Mouse (Mus musculus): ENCODE data around the gene Atad5. TPM values are rescaled to one million over a fixed set of nuclear protein-coding genes. Genes with fewer than 3 reads are reported as not detected.

The Atad5 gene
- total and polyA plus RNA-seq, 3 experiments = 17.1 to 66.9 (median 22.6) TPM

DNA sequence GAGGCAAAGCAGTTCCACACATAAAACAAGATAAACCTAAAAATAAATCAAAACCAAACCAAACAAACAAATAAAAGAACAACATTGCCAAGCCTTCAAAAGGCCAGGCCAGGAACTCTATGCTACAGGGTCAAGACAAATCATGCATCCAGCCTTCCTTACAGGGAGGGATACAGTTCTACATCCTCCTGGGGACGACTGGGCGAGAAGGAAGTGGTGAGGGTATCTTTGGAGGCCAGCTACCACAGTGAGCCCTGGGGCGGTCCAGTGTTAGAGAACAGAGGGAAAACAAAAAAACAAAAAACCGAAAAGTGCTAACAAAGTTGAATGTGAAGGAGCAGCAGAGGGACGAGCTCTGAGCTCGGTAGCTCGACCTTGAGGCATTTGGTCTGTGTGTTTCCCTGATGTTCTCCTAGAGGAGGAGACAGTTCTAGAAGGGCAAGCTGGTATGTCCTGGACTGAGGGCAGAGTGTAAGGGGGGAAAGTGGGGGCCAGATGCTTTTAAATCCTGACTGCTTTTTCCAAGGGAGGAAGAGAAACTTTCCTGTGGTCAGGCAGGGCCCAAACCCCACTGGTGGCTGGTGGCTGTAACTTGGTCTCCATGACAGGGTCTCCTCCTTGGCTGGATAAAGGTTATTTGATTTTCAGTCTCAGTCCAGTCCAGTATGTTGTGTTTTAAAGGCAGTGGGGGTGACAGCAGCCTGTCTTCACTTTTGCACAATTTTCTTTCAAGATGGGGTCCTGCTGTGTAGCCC lies 74.3 kb downstream of the Atad5 start:
- Histone ChIP-seq H3K36me3 (ENCODE audit: control insufficient read depth in 1 of 2, insufficient read depth in 2 of 2, low read length in 2 of 2) (no peaks in the 10 kb centered on the region), H3K4me3 (ENCODE audit: control insufficient read depth in 1 of 2, insufficient read depth in 1 of 2, low read depth in 2 of 2, low read length in 2 of 2) (no peak overlapping the region), H3K4me1 (ENCODE audit: control insufficient read depth in 1 of 2, insufficient read depth in 2 of 2, low read length in 2 of 2) (no peaks in the 10 kb centered on the region; a peak in 1 of 4 replicates), H3K79me2 (ENCODE audit: control insufficient read depth, insufficient read depth, low read length, poor library complexity) (no peaks in the 10 kb centered on the region), H3K27me3 (ENCODE audit: control insufficient read depth in 1 of 2, insufficient read depth in 2 of 2, low read length in 2 of 2) (peaks cover 7 to 12% of the 10 kb centered on the region in 2 experiments; a peak in 3 of 4 replicates), H3K27ac (ENCODE audit: control insufficient read depth, low read depth, low read length) (no peak overlapping the region), H3K9me3 (replicated peaks; ENCODE audit: insufficient read depth, low read length) (no peaks in the 10 kb centered on the region), H3K9ac (ENCODE audit: control insufficient read depth, low read depth, low read length, poor library complexity, severe bottlenecking) (no peak overlapping the region)
- no peak for TF ChIP-seq ELF1 (IDR thresholded peaks at IDR 0.05; ENCODE audit: low read depth, low read length)
- TF ChIP-seq MYC (IDR thresholded peaks at IDR 0.05; ENCODE audit: low read depth, low read length) = no peak
- peak in 1 of 2 experiments; percentile 6; a peak in 1 of 4 replicates for TF ChIP-seq EP300 (IDR thresholded peaks at IDR 0.05; ENCODE audit: low read depth in 1 of 2, low read length in 2 of 2)
- no peak for DNase-seq (ENCODE audit: low read depth, low spot score)

DNA sequence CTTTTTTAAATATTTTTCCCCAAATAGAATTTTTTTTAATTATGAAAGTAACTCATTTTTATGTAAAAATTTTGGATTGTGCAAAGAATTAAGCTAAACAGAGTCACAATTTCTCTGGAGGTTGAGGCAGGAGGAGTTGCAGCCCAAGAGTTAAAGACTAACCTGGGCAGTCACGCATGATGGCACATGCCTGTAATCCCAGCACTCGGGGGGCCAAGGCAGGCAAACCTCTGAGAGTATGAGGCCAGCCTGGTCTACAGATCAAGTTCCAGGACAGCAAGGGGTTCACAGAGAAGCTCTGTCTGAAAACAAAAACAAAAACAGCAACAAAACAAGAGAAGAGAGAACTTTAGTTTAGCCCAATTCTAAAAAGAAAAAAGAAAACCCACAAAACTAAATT lies 75.0 kb downstream of the Atad5 start:
- H3K4me3 ChIP-seq (ENCODE audit: control insufficient read depth in 1 of 2, insufficient read depth in 1 of 2, low read depth in 2 of 2, low read length in 2 of 2) = no peak overlapping the region
- H3K9me3 ChIP-seq (replicated peaks; ENCODE audit: insufficient read depth, low read length) = no peaks in the 10 kb centered on the region
- no peak for DNase-seq (ENCODE audit: low read depth, low spot score)
- TF ChIP-seq TAL1 (IDR thresholded peaks at IDR 0.05; ENCODE audit: low read length) (no peak), POLR2AphosphoS2 (IDR thresholded peaks at IDR 0.05; ENCODE audit: low read length) (no peak), GATA1 (IDR thresholded peaks at IDR 0.05; ENCODE audit: low read depth, low read length) (no peak), GABPA (IDR thresholded peaks at IDR 0.05; ENCODE audit: low read depth, low read length) (no peak), ZNF384 (IDR thresholded peaks at IDR 0.05; ENCODE audit: low read depth, low read length) (no peak), KAT2A (conservative IDR thresholded peaks at IDR 0.05; ENCODE audit: low read depth, low read length) (no peak), TBP (IDR thresholded peaks at IDR 0.05; ENCODE audit: low read depth, low read length) (no peak), POLR2A (IDR thresholded peaks at IDR 0.05; ENCODE audit: control insufficient read depth in 1 of 2, insufficient read depth in 1 of 2, low read depth in 1 of 2, low read length in 2 of 2, poor library complexity in 1 of 2) (no peak), NRF1 (IDR thresholded peaks at IDR 0.05; ENCODE audit: insufficient read depth, low read depth, low read length, poor library complexity, severe bottlenecking) (no peak), ZC3H11A (IDR thresholded peaks at IDR 0.05; ENCODE audit: low read depth, low read length) (no peak)
- no peaks in the 10 kb centered on the region for H3K79me2 ChIP-seq (ENCODE audit: control insufficient read depth, insufficient read depth, low read length, poor library complexity)
- no peaks in the 10 kb centered on the region for H3K36me3 ChIP-seq (ENCODE audit: control insufficient read depth in 1 of 2, insufficient read depth in 2 of 2, low read length in 2 of 2)
- H3K27ac ChIP-seq (ENCODE audit: control insufficient read depth, low read depth, low read length) = no peak overlapping the region
- peaks cover 5 to 10% of the 10 kb centered on the region in 2 experiments; a peak in 3 of 4 replicates for H3K27me3 ChIP-seq (ENCODE audit: control insufficient read depth in 1 of 2, insufficient read depth in 2 of 2, low read length in 2 of 2)
- H3K9ac ChIP-seq (ENCODE audit: control insufficient read depth, low read depth, low read length, poor library complexity, severe bottlenecking) = no peak overlapping the region
- H3K4me1 ChIP-seq (ENCODE audit: control insufficient read depth in 1 of 2, insufficient read depth in 2 of 2, low read length in 2 of 2) = no peaks in the 10 kb centered on the region; a peak in 1 of 4 replicates

DNA sequence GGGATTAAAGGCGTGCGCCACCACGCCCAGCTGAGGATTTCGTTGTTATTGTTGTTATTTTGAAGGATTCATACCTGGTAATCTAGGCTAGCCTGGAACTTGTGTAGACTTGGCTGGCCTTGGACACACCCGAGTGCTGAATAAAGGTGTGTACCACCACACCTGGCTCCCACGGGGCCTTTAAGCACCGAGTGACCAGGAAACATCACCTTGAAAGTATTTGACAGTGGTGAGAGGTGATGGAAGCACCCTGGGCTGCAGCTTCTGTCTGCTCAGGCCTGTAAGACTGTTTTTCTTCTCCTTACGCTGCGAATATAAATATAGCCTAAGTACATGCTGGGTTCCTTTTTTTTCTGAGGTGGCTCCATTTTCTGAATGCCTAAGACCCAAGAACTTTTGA lies 78.9 kb downstream of the Atad5 start:
- no peaks in the 10 kb centered on the region for H3K36me3 ChIP-seq (ENCODE audit: control insufficient read depth in 1 of 2, insufficient read depth in 2 of 2, low read length in 2 of 2)
- no peak for DNase-seq (ENCODE audit: low read depth, low spot score)
- H3K27ac ChIP-seq (ENCODE audit: control insufficient read depth, low read depth, low read length) = no peak overlapping the region
- H3K79me2 ChIP-seq (ENCODE audit: control insufficient read depth, insufficient read depth, low read length, poor library complexity) = no peaks in the 10 kb centered on the region
- no peak overlapping the region for H3K4me3 ChIP-seq (ENCODE audit: control insufficient read depth in 1 of 2, insufficient read depth in 1 of 2, low read depth in 2 of 2, low read length in 2 of 2)
- H3K9ac ChIP-seq (ENCODE audit: control insufficient read depth, low read depth, low read length, poor library complexity, severe bottlenecking) = no peak overlapping the region
- TF ChIP-seq NELFE (IDR thresholded peaks at IDR 0.05; ENCODE audit: low read depth, low read length) (no peak), ZNF384 (IDR thresholded peaks at IDR 0.05; ENCODE audit: low read depth, low read length) (no peak), SMC3 (IDR thresholded peaks at IDR 0.05; ENCODE audit: low read depth, low read length) (no peak), MEF2A (IDR thresholded peaks at IDR 0.05; ENCODE audit: extremely low read depth, insufficient replicate concordance, low read depth, low read length, poor library complexity, severe bottlenecking) (no peak), E2F4 (IDR thresholded peaks at IDR 0.05; ENCODE audit: borderline replicate concordance, low read depth, low read length) (no peak), UBTF (IDR thresholded peaks at IDR 0.05; ENCODE audit: borderline replicate concordance, insufficient read depth, low read depth, low read length) (no peak), ZKSCAN1 (IDR thresholded peaks at IDR 0.05; ENCODE audit: low read depth, low read length) (no peak), MAZ (IDR thresholded peaks at IDR 0.05; ENCODE audit: low read depth, low read length) (no peak), SIN3A (IDR thresholded peaks at IDR 0.05; ENCODE audit: low read length) (no peak), JUND (IDR thresholded peaks at IDR 0.05; ENCODE audit: low read depth, low read length) (no peak), RCOR1 (IDR thresholded peaks at IDR 0.05; ENCODE audit: low read depth, low read length) (no peak)
- H3K27me3 ChIP-seq (ENCODE audit: control insufficient read depth in 1 of 2, insufficient read depth in 2 of 2, low read length in 2 of 2) = peaks cover 2 to 3% of the 10 kb centered on the region in 2 experiments; a peak in 2 of 4 replicates
- H3K9me3 ChIP-seq (replicated peaks; ENCODE audit: insufficient read depth, low read length) = no peaks in the 10 kb centered on the region
- H3K4me1 ChIP-seq (ENCODE audit: control insufficient read depth in 1 of 2, insufficient read depth in 2 of 2, low read length in 2 of 2) = no peaks in the 10 kb centered on the region; a peak in 1 of 4 replicates
